8 mouse cellular contexts compared by ENCODE assay signal in the genomic region with DNA sequence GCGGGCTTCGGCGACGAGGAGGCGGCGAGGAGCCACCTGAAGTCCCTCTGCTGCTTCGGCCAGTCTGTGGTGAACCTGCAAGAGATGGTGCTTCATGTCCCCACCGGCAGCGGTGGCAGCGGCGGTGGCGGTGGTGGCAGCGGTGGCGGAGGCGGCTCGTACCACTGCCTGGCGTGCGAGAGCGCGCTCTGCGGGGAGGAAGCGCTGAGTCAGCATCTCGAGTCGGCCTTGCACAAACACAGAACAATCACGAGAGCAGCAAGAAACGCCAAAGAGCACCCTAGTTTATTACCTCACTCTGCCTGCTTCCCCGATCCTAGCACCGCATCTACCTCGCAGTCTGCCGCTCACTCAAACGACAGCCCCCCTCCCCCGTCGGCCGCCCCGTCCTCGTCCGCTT.
DNase-seq lines count a peak whose midpoint lies in the region; ATAC-seq and TF ChIP-seq lines count a peak whose summit lies in the region.

No protein-coding gene starts in this region.

- no peaks in the 10 kb centered on the region for H3K4me1 ChIP-seq in neural tube, embryonic 11.5 days (ENCODE audit: control insufficient read depth, insufficient read depth, low read length)
- H3K4me1 ChIP-seq in hindbrain, embryonic 13.5 days (replicated peaks) = no peaks in the 10 kb centered on the region
- H3K4me1 ChIP-seq in olfactory bulb, adult 2 months (ENCODE audit: control insufficient read depth, insufficient read depth, low read length) = no peaks in the 10 kb centered on the region
- no peaks in the 10 kb centered on the region for H3K4me1 ChIP-seq in stomach, postnatal 0 days (replicated peaks; ENCODE audit: control insufficient read depth, insufficient read depth)

- no peak overlapping the region for H3K4me3 ChIP-seq in neural tube, embryonic 11.5 days (ENCODE audit: low read depth, low read length)
- H3K4me3 ChIP-seq in hindbrain, embryonic 13.5 days = peak overlapping the region; percentile 27
- H3K4me3 ChIP-seq in olfactory bulb, adult 2 months (ENCODE audit: insufficient read depth, low read depth, low read length) = peak overlapping the region; percentile 6; the same call in 1 of the 2 replicates
- H3K4me3 ChIP-seq in stomach, postnatal 0 days (ENCODE audit: low read depth, low read length) = no peak overlapping the region; the same call in 1 of the 2 replicates

- peak; percentile 27 for DNase-seq in embryo, embryonic 9.5 days (ENCODE audit: extremely low spot score)
- DNase-seq in embryo, embryonic 11 days = no peak
- DNase-seq in neural tube, embryonic 11.5 days (ENCODE audit: low spot score) = peak; percentile 20
- no peak for DNase-seq in neural tube, embryonic 10.5 days (ENCODE audit: extremely low spot score, low spot score)
- DNase-seq in stomach, postnatal 0 days (ENCODE audit: low spot score) = no peak
- DNase-seq in adrenal gland, postnatal 25 days = no peak

- no peak for TF ChIP-seq CTCF in olfactory bulb, adult 2 months (IDR thresholded peaks at IDR 0.05; ENCODE audit: insufficient read depth, low read depth, low read length)
- TF ChIP-seq CTCF in stomach, postnatal 0 days (IDR thresholded peaks at IDR 0.05; ENCODE audit: low read depth) = no peak

- ATAC-seq in neural tube, embryonic 11.5 days (ENCODE audit: insufficient read depth, low FRiP score, low TSS enrichment) = no peak
- ATAC-seq in hindbrain, embryonic 13.5 days (ENCODE audit: low FRiP score) = no peak
- ATAC-seq in stomach, postnatal 0 days (ENCODE audit: low FRiP score, low TSS enrichment) = no peak

- no peak for TF ChIP-seq POLR2A in olfactory bulb, adult 2 months (IDR thresholded peaks at IDR 0.05; ENCODE audit: insufficient read depth, low read depth, low read length)

- no peak overlapping the region for H3K27ac ChIP-seq in neural tube, embryonic 11.5 days (ENCODE audit: low read depth, low read length)
- H3K27ac ChIP-seq in hindbrain, embryonic 13.5 days = peak overlapping the region; percentile 44
- no peak overlapping the region for H3K27ac ChIP-seq in olfactory bulb, adult 2 months (ENCODE audit: insufficient read depth, low read depth, low read length)
- H3K27ac ChIP-seq in stomach, postnatal 0 days (replicated peaks) = no peak overlapping the region

- no peak overlapping the region for H3K4me2 ChIP-seq in neural tube, embryonic 11.5 days (ENCODE audit: low read depth)
- H3K4me2 ChIP-seq in hindbrain, embryonic 13.5 days = peak overlapping the region; percentile 41
- no peak overlapping the region for H3K4me2 ChIP-seq in stomach, postnatal 0 days (replicated peaks; ENCODE audit: low read depth)

- H3K36me3 ChIP-seq in neural tube, embryonic 11.5 days (ENCODE audit: control insufficient read depth, insufficient read depth, low read length) = peaks cover 26% of the 10 kb centered on the region
- peaks cover 54% of the 10 kb centered on the region for H3K36me3 ChIP-seq in hindbrain, embryonic 13.5 days
- peaks cover 30% of the 10 kb centered on the region for H3K36me3 ChIP-seq in stomach, postnatal 0 days (ENCODE audit: control insufficient read depth, insufficient read depth, low read length)

- TF ChIP-seq EP300 in stomach, postnatal 0 days (optimal IDR thresholded peaks at IDR 0.05) = no peak

- H3K9ac ChIP-seq in neural tube, embryonic 11.5 days (ENCODE audit: low read length) = no peak overlapping the region
- H3K9ac ChIP-seq in hindbrain, embryonic 13.5 days = peak overlapping the region; percentile 29; the same call in 1 of the 2 replicates
- no peak overlapping the region for H3K9ac ChIP-seq in stomach, postnatal 0 days (ENCODE audit: low read length)

- WGBS in neural tube, embryonic 11.5 days = 62% methylated on average over 35 of the region's 37 CpGs
- 62% methylated on average over 37 of the region's 37 CpGs for WGBS in hindbrain, embryonic 13.5 days
- WGBS in olfactory bulb, adult 2 months = 73% methylated on average over 37 of the region's 37 CpGs
- WGBS in stomach, postnatal 0 days = 87% methylated on average over 37 of the region's 37 CpGs

- no peaks in the 10 kb centered on the region for H3K27me3 ChIP-seq in neural tube, embryonic 11.5 days (ENCODE audit: control insufficient read depth, insufficient read depth, low read length)
- no peaks in the 10 kb centered on the region for H3K27me3 ChIP-seq in hindbrain, embryonic 13.5 days
- no peaks in the 10 kb centered on the region for H3K27me3 ChIP-seq in stomach, postnatal 0 days (ENCODE audit: control insufficient read depth, insufficient read depth, low read length)

- 0 out of 2 replicates have a peak, but pooled peaks cover 2% of the 10 kb centered on the region for H3K9me3 ChIP-seq in neural tube, embryonic 11.5 days (ENCODE audit: control insufficient read depth, low read length)
- H3K9me3 ChIP-seq in hindbrain, embryonic 13.5 days = no peaks in the 10 kb centered on the region
- no peaks in the 10 kb centered on the region for H3K9me3 ChIP-seq in stomach, postnatal 0 days (ENCODE audit: control insufficient read depth, low read length)

Comparison
In these comparisons a context has a peak if more than half of its experiments do, and no peak if none do; other contexts are left out.
1. DNase-seq: peak in embryo, embryonic 9.5 days (single experiment) and neural tube, embryonic 11.5 days (single experiment); none in embryo, embryonic 11 days (single experiment), neural tube, embryonic 10.5 days (single experiment), stomach, postnatal 0 days (single experiment) and adrenal gland, postnatal 25 days (single experiment).
2. H3K4me3 ChIP-seq: peak in hindbrain, embryonic 13.5 days (single experiment) and olfactory bulb, adult 2 months (single experiment); none in neural tube, embryonic 11.5 days (single experiment) and stomach, postnatal 0 days (single experiment).